Mouse (Mus musculus) thymus, adult 2 months (tissue): ENCODE results near the gene Iars2.

Source experiments
- CTCF ChIP-seq: fragments of 200-500 bp; IDR thresholded peaks from 2 replicates; pipeline ENCODE4 v1.5.1; 2012; ENCODE audit warnings: mild to moderate bottlenecking, control low read depth, low read length, moderate library complexity, borderline replicate concordance; ENCODE audit not compliant: control insufficient read depth, poor library complexity, insufficient read depth; ENCODE audit errors: extremely low read depth
- POLR2A ChIP-seq: fragments of 200-500 bp; IDR thresholded peaks from 2 replicates; pipeline ENCODE4 v1.6.1; 2012; ENCODE audit warnings: mild to moderate bottlenecking, low read length, control low read depth, moderate library complexity; ENCODE audit not compliant: control insufficient read depth, poor library complexity, insufficient read depth; ENCODE audit errors: extremely low read depth

DNA sequence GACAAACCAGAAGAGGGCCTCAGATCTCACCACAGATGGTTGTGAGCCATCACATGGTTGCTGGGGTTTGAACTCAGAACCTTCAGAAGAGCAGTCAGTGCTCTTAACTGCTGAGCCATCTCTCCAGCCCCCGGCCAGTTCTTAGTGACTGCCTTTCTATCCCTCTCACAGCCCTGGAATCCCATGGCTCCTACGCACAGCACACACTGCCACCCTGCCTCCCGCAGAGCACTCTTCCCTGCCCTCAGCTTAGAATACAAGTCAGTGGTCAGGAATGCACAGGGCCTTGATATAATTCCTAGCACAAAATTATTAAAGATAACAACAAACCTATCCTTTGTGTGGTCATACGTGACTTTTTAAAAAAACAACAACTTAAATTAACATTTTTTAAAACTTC, 14.7 kb downstream of the Iars2 start:
- no peak for TF ChIP-seq CTCF
- TF ChIP-seq POLR2A: no peak
